Mouse (Mus musculus) Patski (cell line): ENCODE measurements around the gene Mus81. TPM values are rescaled to one million over a fixed set of nuclear protein-coding genes. Genes with fewer than 3 reads are reported as not detected.
"Not testable (repeated sequence)": the region's sequence is repeated elsewhere in the genome, so short reads cannot be mapped to it uniquely, and the experiment has no call there.

Source experiments
- ATAC-seq: fragments of 100-300 bp; one replicate; pipeline ENCODE4 v1.8.0; 2021
- CTCF ChIA-PET: fragments of 350-600 bp; sonication (Branson Sonifier 250); formaldehyde crosslinking; loops from one replicate; lab custom pipeline; 2022; ENCODE audit warnings: inconsistent platforms; lab: Charles Lee
- POLR2A ChIA-PET: fragments of 350-600 bp; sonication (Branson Sonifier 250); formaldehyde crosslinking; loops from one replicate; lab custom pipeline; 2022; ENCODE audit warnings: antibody characterized with exemption, inconsistent platforms; lab: Charles Lee
- DNase-seq: peaks from one replicate; pipeline ENCODE4 v3.0.0-alpha.2; 2011; ENCODE audit warnings: low read depth, low spot score
- H3K27me3 ChIP-seq: fragments of 371-371 bp; one replicate; pipeline ENCODE4 v1.5.1; 2021
- CTCF ChIP-seq: fragments of 100-300 bp; IDR thresholded peaks from one replicate; pipeline ENCODE4 v1.5.1; 2021
- in situ Hi-C: fragments of 300-500 bp; cut with MboI; formaldehyde crosslinking; loops from 3 replicates; pipeline ENCODE4 v1.11.1; 2018; ENCODE audit warnings: low pct_unique_long_range_greater_than_20kb, mixed read lengths
- polyA plus RNA-seq: library from polyadenylated mRNA; unstranded; gene quantifications from one replicate; pipeline ENCODE4 v1.2.3, GENCODE M21; 2021

Mus81 gene
- polyA plus RNA-seq, 1 experiment from 2014 or later = 37.0 TPM

- DNase-seq (no peak), ATAC-seq (no peak)
- POLR2A ChIA-PET = interaction anchor here (1.1 to 1.3 kb wide), 2 partner anchors 9 to 17 kb away, joined by 3 read pairs; no protein-coding TSS in a partner anchor
These were observed 4.4 kb upstream of the Mus81 start for GRCm38 (mm10) chr19:5492641-5493040.

GRCm38 (mm10) chr19:5490898-5491708 lies 2.9 kb upstream of the Mus81 start:
- no peak for TF ChIP-seq CTCF
- H3K27me3 ChIP-seq = no peaks in the 10 kb centered on the region
- ChIA-PET POLR2A (interaction anchor here (0.6 to 8.8 kb wide), 6 partner anchors 17 to 376 kb away, joined by 3 to 135 read pairs (median 4); partner anchors contain the start of genes Ccdc85b and Efemp2), CTCF (interaction anchor here (0.8 to 12.3 kb wide), 5 partner anchors 8 to 77 kb away, joined by 3 to 143 read pairs (median 3); partner anchors contain the start of genes Ctsw and Fibp)
- in situ Hi-C loops = no loop called here
- DNase-seq (no peak), ATAC-seq (peak; percentile 21)

More at GRCm38 (mm10) chr19:5492641-5493040, 4.4 kb upstream of the Mus81 start:
- H3K27me3 ChIP-seq = no peaks in the 10 kb centered on the region
- in situ Hi-C loops = no loop called here
- CTCF ChIA-PET = interaction anchor here (1.4 kb wide), 1 partner anchor 29 kb away, joined by 4 read pairs; no protein-coding TSS in a partner anchor
- TF ChIP-seq CTCF = no peak

GRCm38 (mm10) chr19:5490313-5490897 lies 2.2 kb upstream of the Mus81 start, which contains the start of gene Cfl1:
Cfl1 (plus strand) TSS chr19:5490455.
- no peaks in the 10 kb centered on the region for H3K27me3 ChIP-seq
- in situ Hi-C loops = no loop called here
- ATAC-seq (peak; percentile 37), DNase-seq (no peak)
- TF ChIP-seq CTCF = no peak
- CTCF ChIA-PET = interaction anchor here (5.4 to 12.3 kb wide), 3 partner anchors 16 to 58 kb away, joined by 65 to 143 read pairs (median 97); partner anchors contain the start of genes Ctsw, Efemp2 and Fibp
- POLR2A ChIA-PET = interaction anchor here (0.6 to 8.8 kb wide), 7 partner anchors 16 to 377 kb away, joined by 3 to 135 read pairs (median 4); partner anchors contain the start of genes Ccdc85b and Efemp2

- ChIA-PET CTCF (interaction anchor here (2.1 to 12.3 kb wide), 5 partner anchors 16 to 58 kb away, joined by 8 to 143 read pairs (median 65); partner anchors contain the start of genes Ccdc85b, Ctsw, Efemp2 and Fibp), POLR2A (interaction anchor here (0.6 to 8.8 kb wide), 4 partner anchors 15 to 59 kb away, joined by 3 to 135 read pairs (median 16); partner anchors contain the start of genes Ccdc85b and Efemp2)
- in situ Hi-C loops = loop anchor here (5.0 kb wide), 1 partner anchor 102 kb away; the partner anchor contains the start of gene Sart1
- DNase-seq, ATAC-seq, H3K27me3 ChIP-seq: not testable (repeated sequence)
These were observed 1.5 kb upstream of the Mus81 start for GRCm38 (mm10) chr19:5489721-5490120.

- ATAC-seq = peak; percentile 56
- ChIA-PET POLR2A (interaction anchor here (0.6 to 8.8 kb wide), 10 partner anchors 15 to 184 kb away, joined by 3 to 135 read pairs (median 12); partner anchors contain the start of genes Ccdc85b, Efemp2, Fibp and Snx32), CTCF (interaction anchor here (1.3 to 12.3 kb wide), 10 partner anchors 15 to 154 kb away, joined by 4 to 143 read pairs (median 9); partner anchors contain the start of genes AI837181, Ap5b1, Catsper1 and Ccdc85b)
- peak; percentile 82 for DNase-seq
- H3K27me3 ChIP-seq = no peaks in the 10 kb centered on the region
- TF ChIP-seq CTCF = no peak
- in situ Hi-C loops = loop anchor here (5.0 kb wide), 1 partner anchor 102 kb away; the partner anchor contains the start of gene Sart1
These were observed 823 bp upstream of the Mus81 start for GRCm38 (mm10) chr19:5488878-5489571.

GRCm38 (mm10) chr19:5486771-5487170 lies 1.4 kb downstream of the Mus81 start:
- CTCF ChIA-PET = interaction anchor here (0.9 to 12.3 kb wide), 9 partner anchors 13 to 82 kb away, joined by 3 to 143 read pairs (median 9); partner anchors contain the start of genes Ap5b1, Ccdc85b, Ctsw and Efemp2
- ATAC-seq = no peak

GRCm38 (mm10) chr19:5486286-5486685 lies 1.9 kb downstream of the Mus81 start:
- CTCF ChIA-PET = interaction anchor here (0.9 to 12.3 kb wide), 6 partner anchors 12 to 82 kb away, joined by 3 to 143 read pairs (median 41); partner anchors contain the start of genes Ccdc85b, Ctsw, Efemp2 and Fibp
- POLR2A ChIA-PET = interaction anchor here (0.9 to 8.8 kb wide), 6 partner anchors 12 to 60 kb away, joined by 3 to 135 read pairs (median 18); partner anchors contain the start of genes Ccdc85b, Efemp2 and Fibp
- ATAC-seq (no peak), DNase-seq (no peak)
- in situ Hi-C loops = loop anchor here (5.0 kb wide), 1 partner anchor 99 kb away; the partner anchor contains the start of gene Sart1
- TF ChIP-seq CTCF = no peak
- H3K27me3 ChIP-seq = no peaks in the 10 kb centered on the region

More at GRCm38 (mm10) chr19:5486771-5487170, 1.4 kb downstream of the Mus81 start:
- no peak for DNase-seq
- POLR2A ChIA-PET = interaction anchor here (0.9 to 8.8 kb wide), 7 partner anchors 12 to 61 kb away, joined by 3 to 135 read pairs (median 21); partner anchors contain the start of genes Ccdc85b, Efemp2 and Fibp
- no peaks in the 10 kb centered on the region for H3K27me3 ChIP-seq
- in situ Hi-C loops = loop anchor here (5.0 kb wide), 1 partner anchor 99 kb away; the partner anchor contains the start of gene Sart1
- TF ChIP-seq CTCF = no peak

GRCm38 (mm10) chr19:5485821-5486220 lies 2.4 kb downstream of the Mus81 start:
- POLR2A ChIA-PET = interaction anchor here (0.6 to 8.8 kb wide), 5 partner anchors 11 to 54 kb away, joined by 3 to 135 read pairs (median 3); partner anchors contain the start of gene Efemp2
- ATAC-seq (no peak), DNase-seq (no peak)
- TF ChIP-seq CTCF = no peak
- H3K27me3 ChIP-seq = no peaks in the 10 kb centered on the region
- in situ Hi-C loops = loop anchor here (5.0 kb wide), 1 partner anchor 99 kb away; the partner anchor contains the start of gene Sart1
- CTCF ChIA-PET = interaction anchor here (0.9 to 12.3 kb wide), 3 partner anchors 12 to 83 kb away, joined by 3 to 143 read pairs (median 97); partner anchors contain the start of genes Ctsw, Efemp2 and Fibp
